13 mouse cellular contexts compared by ENCODE assay signal in genomic region chr13:52021150-52021549, GRCm38 (mm10).
DNase-seq lines count a peak whose midpoint lies in the region; ATAC-seq lines count a peak whose summit lies in the region.
"Had no signal": no experiment of that assay in that cellular context is flagged by ENCODE, and none has a peak within 500 bp of the region (broad histone marks: within the 10 kb centered on the region; RNA-seq: fewer than 3 reads in every experiment).

No protein-coding gene starts in this region.

- peaks cover 58% of the 10 kb centered on the region for H3K4me1 ChIP-seq in heart, embryonic 10.5 days
- H3K4me1 ChIP-seq in midbrain, embryonic 11.5 days (ENCODE audit: control insufficient read depth, insufficient read depth, low read length) = peaks cover 6% of the 10 kb centered on the region; the same call in 1 of the 2 replicates
- H3K4me1 ChIP-seq in midbrain, embryonic 15.5 days = peaks cover 25% of the 10 kb centered on the region
- peaks cover 6% of the 10 kb centered on the region for H3K4me1 ChIP-seq in embryonic facial prominence, embryonic 11.5 days (ENCODE audit: control insufficient read depth, insufficient read depth, low read length)
- H3K4me1 ChIP-seq in stomach, embryonic 15.5 days = peaks cover 21% of the 10 kb centered on the region

- no peaks in the 10 kb centered on the region for H3K27me3 ChIP-seq in heart, embryonic 10.5 days (ENCODE audit: insufficient read depth, poor library complexity, severe bottlenecking)
- H3K27me3 ChIP-seq in midbrain, embryonic 11.5 days (ENCODE audit: control insufficient read depth, insufficient read depth, low read length) = no peaks in the 10 kb centered on the region; the same call in 1 of the 2 replicates
- H3K27me3 ChIP-seq in midbrain, embryonic 15.5 days (replicated peaks) = no peaks in the 10 kb centered on the region
- no peaks in the 10 kb centered on the region for H3K27me3 ChIP-seq in embryonic facial prominence, embryonic 11.5 days (ENCODE audit: control insufficient read depth, insufficient read depth, low read length)
- H3K27me3 ChIP-seq in stomach, embryonic 15.5 days (replicated peaks) = no peaks in the 10 kb centered on the region

- no peak for DNase-seq in heart, embryonic 10.5 days (ENCODE audit: low spot score)
- no peak for DNase-seq in heart, postnatal 14 days
- peak; percentile 87 for DNase-seq in midbrain, embryonic 11.5 days (ENCODE audit: low spot score, missing footprints)
- peak; percentile 70 for DNase-seq in embryonic facial prominence, embryonic 11.5 days (ENCODE audit: low spot score)
- no peak for DNase-seq in layer of hippocampus, adult 11-12 months (ENCODE audit: low spot score)
- DNase-seq in urinary bladder, postnatal 36 days (ENCODE audit: low spot score in 2 of 2) = no peak
- DNase-seq: B cell, adult 2 months; kidney, postnatal 25 days; thymus, postnatal 25 days had no signal

- H3K9me3 ChIP-seq in heart, embryonic 10.5 days = no peaks in the 10 kb centered on the region
- H3K9me3 ChIP-seq in midbrain, embryonic 11.5 days (ENCODE audit: control insufficient read depth, low read length) = no peaks in the 10 kb centered on the region
- H3K9me3 ChIP-seq in midbrain, embryonic 15.5 days = no peaks in the 10 kb centered on the region
- H3K9me3 ChIP-seq in embryonic facial prominence, embryonic 11.5 days (replicated peaks; ENCODE audit: control insufficient read depth, low read length) = no peaks in the 10 kb centered on the region
- H3K9me3 ChIP-seq in stomach, embryonic 15.5 days = no peaks in the 10 kb centered on the region

- H3K4me2 ChIP-seq in midbrain, embryonic 11.5 days = no peak overlapping the region
- H3K4me2 ChIP-seq in midbrain, embryonic 15.5 days = no peak overlapping the region
- H3K4me2 ChIP-seq in embryonic facial prominence, embryonic 11.5 days (ENCODE audit: low read depth, low read length) = no peak overlapping the region
- no peak overlapping the region for H3K4me2 ChIP-seq in stomach, embryonic 15.5 days

- 0 out of 2 replicates have a peak, but pooled peaks have one; percentile 16 for ATAC-seq in midbrain, embryonic 11.5 days (ENCODE audit: low FRiP score)
- no peak for ATAC-seq in midbrain, embryonic 15.5 days (replicated peaks)
- ATAC-seq in embryonic facial prominence, embryonic 11.5 days (replicated peaks; ENCODE audit: insufficient number of reproducible peaks, low FRiP score, low TSS enrichment, low read depth) = 0 out of 2 replicates have a peak, but pooled peaks have one; percentile 49
- no peak for ATAC-seq in stomach, embryonic 15.5 days (ENCODE audit: insufficient read depth, low FRiP score, low read depth)

- H3K27ac ChIP-seq in heart, embryonic 10.5 days = peak overlapping the region; percentile 78
- no peak overlapping the region for H3K27ac ChIP-seq in midbrain, embryonic 11.5 days (ENCODE audit: low read depth, low read length)
- no peak overlapping the region for H3K27ac ChIP-seq in midbrain, embryonic 15.5 days
- H3K27ac ChIP-seq in embryonic facial prominence, embryonic 11.5 days (replicated peaks; ENCODE audit: low read depth, low read length) = peak overlapping the region; percentile 14; the same call in 1 of the 2 replicates
- H3K27ac ChIP-seq in stomach, embryonic 15.5 days = peak overlapping the region; percentile 32; the same call in 1 of the 2 replicates
- H3K27ac ChIP-seq: left cerebral cortex, adult 2 months; liver, embryonic 14.5 days had no signal

- intact Hi-C loops in heart, postnatal 14 days (cut with DNase I) = no loop called here

- no peaks in the 10 kb centered on the region for H3K36me3 ChIP-seq in heart, embryonic 10.5 days
- no peaks in the 10 kb centered on the region for H3K36me3 ChIP-seq in midbrain, embryonic 11.5 days (ENCODE audit: control insufficient read depth, insufficient read depth, low read length)
- no peaks in the 10 kb centered on the region for H3K36me3 ChIP-seq in midbrain, embryonic 15.5 days (replicated peaks)
- no peaks in the 10 kb centered on the region for H3K36me3 ChIP-seq in embryonic facial prominence, embryonic 11.5 days (replicated peaks; ENCODE audit: control insufficient read depth, insufficient read depth, low read depth, low read length)
- H3K36me3 ChIP-seq in stomach, embryonic 15.5 days = no peaks in the 10 kb centered on the region

- 33% methylated on average over 11 of the region's 11 CpGs for WGBS in heart, embryonic 10.5 days
- WGBS in midbrain, embryonic 11.5 days = 37% methylated on average over 11 of the region's 11 CpGs
- 29% methylated on average over 11 of the region's 11 CpGs for WGBS in midbrain, embryonic 15.5 days
- 19% methylated on average over 11 of the region's 11 CpGs for WGBS in embryonic facial prominence, embryonic 11.5 days
- WGBS in stomach, embryonic 15.5 days = 53% methylated on average over 11 of the region's 11 CpGs

- no peak overlapping the region for H3K9ac ChIP-seq in midbrain, embryonic 11.5 days (ENCODE audit: low read length)
- no peak overlapping the region for H3K9ac ChIP-seq in midbrain, embryonic 15.5 days
- no peak overlapping the region for H3K9ac ChIP-seq in embryonic facial prominence, embryonic 11.5 days (replicated peaks; ENCODE audit: low read length)
- no peak overlapping the region for H3K9ac ChIP-seq in stomach, embryonic 15.5 days
- H3K9ac ChIP-seq: liver, embryonic 14.5 days had no signal

- no peak overlapping the region for H3K4me3 ChIP-seq in heart, embryonic 10.5 days
- H3K4me3 ChIP-seq in midbrain, embryonic 11.5 days (ENCODE audit: low read depth, low read length) = no peak overlapping the region
- no peak overlapping the region for H3K4me3 ChIP-seq in midbrain, embryonic 15.5 days
- H3K4me3 ChIP-seq in embryonic facial prominence, embryonic 11.5 days (ENCODE audit: low read depth, low read length) = no peak overlapping the region
- H3K4me3 ChIP-seq in stomach, embryonic 15.5 days (replicated peaks) = no peak overlapping the region
- H3K4me3 ChIP-seq: left cerebral cortex, adult 2 months had no signal

Comparison
In these comparisons a context has a peak if more than half of its experiments do, and no peak if none do; other contexts are left out.
1. ATAC-seq: peak in midbrain, embryonic 11.5 days (single experiment) and embryonic facial prominence, embryonic 11.5 days (single experiment); none in midbrain, embryonic 15.5 days (single experiment) and stomach, embryonic 15.5 days (single experiment).
2. DNase-seq: peak in midbrain, embryonic 11.5 days (single experiment) and embryonic facial prominence, embryonic 11.5 days (single experiment); none in heart, embryonic 10.5 days (single experiment), heart, postnatal 14 days (0 of 2), layer of hippocampus, adult 11-12 months (single experiment) and urinary bladder, postnatal 36 days (0 of 2).
3. H3K27ac ChIP-seq: peak in heart, embryonic 10.5 days (single experiment), embryonic facial prominence, embryonic 11.5 days (single experiment) and stomach, embryonic 15.5 days (single experiment); none in midbrain, embryonic 11.5 days (single experiment) and midbrain, embryonic 15.5 days (single experiment).